Mouse (Mus musculus): ENCODE measurements around the gene Echdc3. TPM values are rescaled to one million over a fixed set of nuclear protein-coding genes. Genes with fewer than 3 reads are reported as not detected.
A peak's percentile ranks its signal among the peaks of the same experiment; 100 is the strongest.

Gene Echdc3
- polyA plus RNA-seq, 1 experiment, result 1.0 TPM

- peak; percentile 42 for DNase-seq (ENCODE audit: low read depth)
- TF ChIP-seq CTCF (IDR thresholded peaks at IDR 0.05; ENCODE audit: borderline replicate concordance, extremely low read depth, insufficient read depth, insufficient read length) (no peak), POLR2A (IDR thresholded peaks at IDR 0.05; ENCODE audit: borderline replicate concordance, extremely low read depth, insufficient read depth, insufficient read length, poor library complexity, severe bottlenecking) (no peak)
Observed at GRCm38 (mm10) chr2:6164606-6165290, 48.1 kb downstream of the Echdc3 start.

DNA sequence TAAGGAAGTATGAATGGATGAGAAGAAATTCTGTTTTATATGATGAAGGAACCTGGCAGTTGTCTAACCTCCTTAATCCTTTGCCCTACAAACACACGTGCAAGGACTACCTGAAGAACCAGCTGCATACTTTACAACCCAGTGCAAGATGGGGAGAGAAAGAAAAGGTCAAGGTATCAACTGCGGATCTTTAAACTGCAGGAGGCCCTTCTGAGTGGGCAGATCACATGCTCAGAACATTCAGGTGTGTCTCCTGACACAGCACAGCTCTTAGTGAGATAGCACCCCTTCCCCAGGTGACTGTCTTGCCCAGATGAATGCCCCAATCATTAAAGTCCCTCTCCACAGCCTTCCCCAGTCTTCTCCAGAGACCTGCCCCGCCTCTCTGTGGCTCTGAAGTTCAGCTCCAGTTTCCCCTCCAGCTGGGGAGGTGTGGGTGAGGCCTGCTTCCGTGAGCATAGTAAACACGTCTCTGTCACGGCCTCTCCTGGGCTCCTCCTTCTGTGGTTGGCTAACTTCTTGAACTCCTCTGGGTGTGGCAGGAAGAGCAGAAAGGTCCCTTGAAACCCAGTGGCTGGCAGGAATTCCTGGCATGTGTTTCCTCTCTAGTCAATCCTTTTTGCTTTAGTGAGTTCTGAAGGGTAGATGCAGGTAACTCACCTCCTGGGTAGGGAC lies 50.3 kb downstream of the Echdc3 start:
- TF ChIP-seq CTCF (IDR thresholded peaks at IDR 0.05; ENCODE audit: borderline replicate concordance, extremely low read depth, insufficient read depth, insufficient read length), result no peak
- TF ChIP-seq POLR2A (IDR thresholded peaks at IDR 0.05; ENCODE audit: borderline replicate concordance, extremely low read depth, insufficient read depth, insufficient read length, poor library complexity, severe bottlenecking), result no peak
- DNase-seq (ENCODE audit: low read depth), result no peak

- TF ChIP-seq CTCF (IDR thresholded peaks at IDR 0.05; ENCODE audit: borderline replicate concordance, extremely low read depth, insufficient read depth, insufficient read length), result no peak
- no peak for TF ChIP-seq POLR2A (IDR thresholded peaks at IDR 0.05; ENCODE audit: borderline replicate concordance, extremely low read depth, insufficient read depth, insufficient read length, poor library complexity, severe bottlenecking)
Observed at GRCm38 (mm10) chr2:6159735-6160134, 53.1 kb downstream of the Echdc3 start.

DNA sequence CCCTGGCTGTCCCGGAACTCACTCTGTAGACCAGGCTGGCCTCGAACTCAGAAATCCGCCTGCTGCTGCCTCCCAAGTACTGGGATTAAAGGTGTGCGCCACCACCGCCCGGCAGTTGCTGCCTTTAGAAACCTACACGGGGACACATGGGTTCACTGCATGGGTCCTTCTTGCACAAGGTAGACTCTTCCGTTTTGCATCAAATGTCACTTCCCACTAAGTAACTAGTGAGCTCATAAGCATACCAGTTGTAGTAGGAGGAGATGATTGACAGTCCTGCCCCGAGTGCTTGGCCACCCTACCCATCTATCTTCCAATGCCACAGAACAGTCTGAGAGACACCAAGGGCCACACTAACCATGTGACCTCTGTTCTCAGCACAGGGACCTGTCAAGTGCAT lies 53.6 kb downstream of the Echdc3 start:
- DNase-seq (ENCODE audit: low read depth), result no peak
- TF ChIP-seq POLR2A (IDR thresholded peaks at IDR 0.05; ENCODE audit: borderline replicate concordance, extremely low read depth, insufficient read depth, insufficient read length, poor library complexity, severe bottlenecking) (no peak), CTCF (IDR thresholded peaks at IDR 0.05; ENCODE audit: borderline replicate concordance, extremely low read depth, insufficient read depth, insufficient read length) (no peak)

More at GRCm38 (mm10) chr2:6159735-6160134, 53.1 kb downstream of the Echdc3 start:
- no peak for DNase-seq (ENCODE audit: low read depth)

DNA sequence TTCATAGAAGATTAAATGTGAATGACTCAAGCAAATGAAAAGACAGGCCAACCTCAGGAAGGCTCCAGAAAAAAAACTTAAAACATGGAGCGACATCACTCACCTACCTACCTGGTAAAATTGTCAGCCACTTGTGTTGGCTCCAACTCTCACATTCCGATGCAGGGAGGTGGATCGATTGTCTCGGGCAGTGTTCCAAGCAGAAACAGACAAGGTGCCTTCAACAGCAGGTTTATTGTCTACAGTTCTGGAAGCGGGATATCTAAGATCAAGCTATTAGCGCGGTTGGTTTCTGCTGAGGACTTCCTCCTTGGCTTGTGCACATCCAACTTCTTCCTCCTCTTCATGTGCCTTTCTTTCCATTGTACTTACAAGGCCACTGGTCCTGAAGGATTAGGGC lies 55.2 kb downstream of the Echdc3 start:
- no peak for DNase-seq (ENCODE audit: low read depth)
- TF ChIP-seq POLR2A (IDR thresholded peaks at IDR 0.05; ENCODE audit: borderline replicate concordance, extremely low read depth, insufficient read depth, insufficient read length, poor library complexity, severe bottlenecking), result no peak

- TF ChIP-seq CTCF (IDR thresholded peaks at IDR 0.05; ENCODE audit: borderline replicate concordance, extremely low read depth, insufficient read depth, insufficient read length), result no peak
- no peak for TF ChIP-seq POLR2A (IDR thresholded peaks at IDR 0.05; ENCODE audit: borderline replicate concordance, extremely low read depth, insufficient read depth, insufficient read length, poor library complexity, severe bottlenecking)
- no peak for DNase-seq (ENCODE audit: low read depth)
Observed at GRCm38 (mm10) chr2:6157208-6157607, 55.6 kb downstream of the Echdc3 start.

- TF ChIP-seq CTCF (IDR thresholded peaks at IDR 0.05; ENCODE audit: borderline replicate concordance, extremely low read depth, insufficient read depth, insufficient read length), result no peak
- TF ChIP-seq POLR2A (IDR thresholded peaks at IDR 0.05; ENCODE audit: borderline replicate concordance, extremely low read depth, insufficient read depth, insufficient read length, poor library complexity, severe bottlenecking), result no peak
- no peak for DNase-seq (ENCODE audit: low read depth)
Observed at GRCm38 (mm10) chr2:6149801-6150200, 63.0 kb downstream of the Echdc3 start.

- TF ChIP-seq POLR2A (IDR thresholded peaks at IDR 0.05; ENCODE audit: borderline replicate concordance, extremely low read depth, insufficient read depth, insufficient read length, poor library complexity, severe bottlenecking) (no peak), CTCF (IDR thresholded peaks at IDR 0.05; ENCODE audit: borderline replicate concordance, extremely low read depth, insufficient read depth, insufficient read length) (no peak)
- DNase-seq (ENCODE audit: low read depth), result no peak
Observed at GRCm38 (mm10) chr2:6146901-6147300, 65.9 kb downstream of the Echdc3 start.

DNA sequence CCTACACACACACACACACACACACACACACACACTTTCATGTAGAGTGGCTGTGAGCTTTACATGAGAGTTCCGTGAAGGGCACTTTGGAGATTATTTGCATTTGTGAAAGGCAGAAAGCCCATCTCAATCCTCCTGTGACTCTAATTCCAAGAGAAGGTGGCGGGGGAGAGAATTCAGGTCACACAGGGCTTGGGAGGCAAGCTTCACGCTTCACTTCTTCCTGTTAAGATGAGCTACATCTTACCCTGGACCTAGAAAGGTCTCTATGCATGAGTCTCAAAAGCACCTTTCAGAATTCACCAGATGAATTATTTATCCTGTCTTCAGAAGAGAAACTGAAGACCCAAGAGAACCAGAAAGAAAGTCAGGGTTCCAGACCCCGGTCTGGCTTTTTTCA lies 66.6 kb downstream of the Echdc3 start:
- no peak for TF ChIP-seq POLR2A (IDR thresholded peaks at IDR 0.05; ENCODE audit: borderline replicate concordance, extremely low read depth, insufficient read depth, insufficient read length, poor library complexity, severe bottlenecking)
- no peak for TF ChIP-seq CTCF (IDR thresholded peaks at IDR 0.05; ENCODE audit: borderline replicate concordance, extremely low read depth, insufficient read depth, insufficient read length)
- no peak for DNase-seq (ENCODE audit: low read depth)

DNA sequence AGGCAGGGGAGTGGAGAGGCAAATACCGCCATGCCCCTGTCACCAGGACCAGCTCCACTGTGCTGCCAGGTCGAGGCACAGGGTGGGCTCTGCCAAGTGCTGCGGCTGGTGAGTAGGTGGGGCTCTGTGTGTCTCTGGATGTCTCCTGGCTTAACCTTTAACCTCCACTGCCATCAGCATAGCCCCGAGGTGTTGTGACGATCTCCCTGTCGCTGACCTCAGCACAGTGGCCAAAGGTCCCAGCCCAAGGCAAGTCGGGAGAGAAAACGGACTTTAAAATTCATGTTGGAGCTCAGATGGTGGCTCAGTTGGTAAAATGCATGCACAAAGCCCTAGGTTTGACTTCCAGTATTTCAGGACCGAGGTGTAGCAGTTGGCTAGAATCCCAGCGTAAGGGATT lies 67.2 kb downstream of the Echdc3 start:
- TF ChIP-seq CTCF (IDR thresholded peaks at IDR 0.05; ENCODE audit: borderline replicate concordance, extremely low read depth, insufficient read depth, insufficient read length) (no peak), POLR2A (IDR thresholded peaks at IDR 0.05; ENCODE audit: borderline replicate concordance, extremely low read depth, insufficient read depth, insufficient read length, poor library complexity, severe bottlenecking) (no peak)
- DNase-seq (ENCODE audit: low read depth), result no peak

DNA sequence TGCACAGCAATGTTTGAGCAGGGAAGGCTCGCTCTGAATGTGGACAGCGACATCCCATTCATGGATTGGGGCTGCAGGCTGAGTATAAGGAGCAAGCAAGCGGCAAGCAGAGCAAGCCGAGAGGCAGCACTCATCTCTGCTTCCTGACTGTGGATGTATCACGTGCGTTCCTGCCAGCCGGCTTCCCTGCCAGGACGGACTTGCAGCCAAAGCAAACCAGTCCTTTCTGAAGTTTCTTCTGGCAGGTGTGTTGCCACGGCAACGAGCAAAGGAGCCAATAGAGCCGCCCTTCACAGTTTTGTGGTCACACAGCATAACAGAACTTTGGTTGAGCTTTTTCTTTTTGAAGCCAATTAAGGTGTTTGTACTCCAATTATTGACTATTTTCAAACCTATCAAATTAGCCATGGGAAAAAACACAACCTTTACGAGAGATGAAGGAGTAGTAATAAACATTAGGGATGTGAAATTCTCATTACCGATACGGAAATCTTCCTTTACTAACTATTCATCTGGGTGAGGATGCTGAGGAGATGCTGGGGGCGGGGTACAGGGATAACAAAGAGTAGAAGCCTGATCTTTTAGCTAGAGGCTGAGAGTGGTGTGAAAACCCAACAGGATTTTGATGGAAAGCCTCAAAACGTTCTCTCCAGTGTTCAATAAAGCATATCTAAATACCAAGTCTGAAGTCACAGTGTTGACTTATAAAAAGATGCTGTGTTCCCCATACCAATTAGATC lies 69.7 kb downstream of the Echdc3 start:
- no peak for TF ChIP-seq CTCF (IDR thresholded peaks at IDR 0.05; ENCODE audit: borderline replicate concordance, extremely low read depth, insufficient read depth, insufficient read length)
- no peak for TF ChIP-seq POLR2A (IDR thresholded peaks at IDR 0.05; ENCODE audit: borderline replicate concordance, extremely low read depth, insufficient read depth, insufficient read length, poor library complexity, severe bottlenecking)
- peak; percentile 77 for DNase-seq (ENCODE audit: low read depth)

All from brain, embryonic 14.5 days (tissue).